Mouse (Mus musculus) MEL (cell line): ENCODE measurements around the gene Mmp24. TPM values are rescaled to one million over a fixed set of nuclear protein-coding genes. Genes with fewer than 3 reads are reported as not detected.

Experiments used
- DNase-seq: peaks from one replicate; pipeline ENCODE4 v3.0.0; 2011; ENCODE audit warnings: low read depth, low spot score
- H3K27ac ChIP-seq: 2 replicates; pipeline ENCODE4 v1.5.1; 2012; ENCODE audit warnings: low read depth, mild to moderate bottlenecking, control low read depth, low read length, moderate library complexity; ENCODE audit not compliant: control insufficient read depth
- H3K27me3 ChIP-seq, 2 experiments: fragments of 150-350 bp in 1 of 2; sonication (generic) in 1 of 2; 2 replicates each; pipeline ENCODE4 v1.6.1; 2012; ENCODE audit warnings: low read length in 2 of 2, mild to moderate bottlenecking in 2 of 2, improper control_type of control experiment in 1 of 2, moderate library complexity in 1 of 2; ENCODE audit not compliant: insufficient read depth in 2 of 2, control insufficient read depth in 1 of 2
- H3K36me3 ChIP-seq, 2 experiments: 2 replicates each; pipeline ENCODE4 v1.6.1; 2012 to 2014; ENCODE audit warnings: low read length in 2 of 2, improper control_type of control experiment in 1 of 2, inconsistent platforms in 1 of 2, mild to moderate bottlenecking in 1 of 2; ENCODE audit not compliant: insufficient read depth in 2 of 2, control insufficient read depth in 1 of 2
- H3K4me1 ChIP-seq, 2 experiments: fragments of 150-350 bp in 1 of 2; sonication (generic) in 1 of 2; 2 replicates each; pipeline ENCODE4 v1.6.1; 2012; ENCODE audit warnings: low read length in 2 of 2, improper control_type of control experiment in 1 of 2, mild to moderate bottlenecking in 1 of 2; ENCODE audit not compliant: insufficient read depth in 2 of 2, control insufficient read depth in 1 of 2
- H3K4me3 ChIP-seq, 2 experiments: fragments of 150-350 bp in 1 of 2; sonication (generic) in 1 of 2; 2 replicates each; pipeline ENCODE4 v1.5.1; 2012; ENCODE audit warnings: low read depth in 2 of 2, low read length in 2 of 2, mild to moderate bottlenecking in 2 of 2, moderate library complexity in 2 of 2, control low read depth in 1 of 2, improper control_type of control experiment in 1 of 2; ENCODE audit not compliant: control insufficient read depth in 1 of 2, insufficient read depth in 1 of 2
- H3K79me2 ChIP-seq: 2 replicates; pipeline ENCODE4 v1.6.1; 2012; ENCODE audit warnings: mild to moderate bottlenecking, low read length, moderate library complexity; ENCODE audit not compliant: control insufficient read depth, poor library complexity, insufficient read depth
- H3K9ac ChIP-seq: 2 replicates; pipeline ENCODE4 v1.6.1; 2012; ENCODE audit warnings: low read depth, mild to moderate bottlenecking, control low read depth, low read length, moderate library complexity; ENCODE audit not compliant: control insufficient read depth, poor library complexity, severe bottlenecking
- H3K9me3 ChIP-seq: fragments of 150-350 bp; sonication (generic); replicated peaks from 2 replicates; pipeline ENCODE4 v1.6.1; 2012; ENCODE audit warnings: mild to moderate bottlenecking, low read length, improper control_type of control experiment, moderate library complexity; ENCODE audit not compliant: insufficient read depth
- BHLHE40 ChIP-seq: IDR thresholded peaks from 2 replicates; pipeline ENCODE4 v1.6.1; 2012; ENCODE audit warnings: low read depth, mild to moderate bottlenecking, inconsistent platforms, low read length, improper control_type of control experiment, borderline replicate concordance
- CHD1 ChIP-seq: IDR thresholded peaks from 2 replicates; pipeline ENCODE4 v1.6.1; 2012; ENCODE audit warnings: low read depth, mild to moderate bottlenecking, inconsistent platforms, low read length, improper control_type of control experiment
- CTCF ChIP-seq, 3 experiments: IDR thresholded peaks in 2 of 3; conservative IDR thresholded peaks in 1 of 3; 2 replicates each; pipeline ENCODE4 v1.5.1; 2011 to 2012; ENCODE audit warnings: low read length in 3 of 3, low read depth in 2 of 3, mild to moderate bottlenecking in 2 of 3, improper control_type of control experiment in 1 of 3, inconsistent platforms in 1 of 3, mixed read lengths in 1 of 3, moderate library complexity in 1 of 3; ENCODE audit not compliant: control insufficient read depth in 1 of 3, insufficient read depth in 1 of 3, poor library complexity in 1 of 3, severe bottlenecking in 1 of 3
- ETS1 ChIP-seq: IDR thresholded peaks from 2 replicates; pipeline ENCODE4 v1.6.1; 2012; ENCODE audit warnings: low read depth, mild to moderate bottlenecking, inconsistent platforms, low read length, improper control_type of control experiment, moderate library complexity
- KAT2A ChIP-seq: conservative IDR thresholded peaks from 2 replicates; pipeline ENCODE4 v1.6.1; 2012; ENCODE audit warnings: low read depth, low read length, improper control_type of control experiment, inconsistent platforms
- MAX ChIP-seq: IDR thresholded peaks from 2 replicates; pipeline ENCODE4 v1.6.1; 2011; ENCODE audit warnings: low read length, improper control_type of control experiment
- MAZ ChIP-seq: IDR thresholded peaks from 2 replicates; pipeline ENCODE4 v1.6.1; 2012; ENCODE audit warnings: low read depth, mild to moderate bottlenecking, inconsistent platforms, low read length, improper control_type of control experiment
- MYB ChIP-seq: IDR thresholded peaks from 2 replicates; pipeline ENCODE4 v1.6.1; 2011; ENCODE audit warnings: mild to moderate bottlenecking, low read depth, low read length, improper control_type of control experiment
- NELFE ChIP-seq: IDR thresholded peaks from 2 replicates; pipeline ENCODE4 v1.6.1; 2011; ENCODE audit warnings: low read depth, low read length, improper control_type of control experiment
- POLR2A ChIP-seq, 2 experiments: IDR thresholded peaks; 2 replicates each; pipeline ENCODE4 v1.6.1; 2011 to 2012; ENCODE audit warnings: low read length in 2 of 2, mild to moderate bottlenecking in 2 of 2, control low read depth in 1 of 2, improper control_type of control experiment in 1 of 2, low read depth in 1 of 2, moderate library complexity in 1 of 2; ENCODE audit not compliant: control insufficient read depth in 1 of 2, insufficient read depth in 1 of 2, poor library complexity in 1 of 2
- RAD21 ChIP-seq: IDR thresholded peaks from 2 replicates; pipeline ENCODE4 v1.6.1; 2011; ENCODE audit warnings: mild to moderate bottlenecking, low read depth, low read length, improper control_type of control experiment
- SIN3A ChIP-seq: IDR thresholded peaks from 2 replicates; pipeline ENCODE4 v1.6.1; 2012; ENCODE audit warnings: low read length, improper control_type of control experiment, inconsistent platforms
- SMC3 ChIP-seq: IDR thresholded peaks from 2 replicates; pipeline ENCODE4 v1.6.1; 2011; ENCODE audit warnings: low read depth, low read length, improper control_type of control experiment
- TAL1 ChIP-seq: IDR thresholded peaks from 2 replicates; pipeline ENCODE4 v1.6.1; 2012; ENCODE audit warnings: mild to moderate bottlenecking, inconsistent platforms, low read length, moderate library complexity, mixed read lengths
- USF1 ChIP-seq: IDR thresholded peaks from 2 replicates; pipeline ENCODE4 v1.6.1; 2014; ENCODE audit warnings: low read depth, mild to moderate bottlenecking, inconsistent platforms, low read length, improper control_type of control experiment, moderate library complexity
- ZC3H11A ChIP-seq: IDR thresholded peaks from 2 replicates; pipeline ENCODE4 v1.6.1; 2012; ENCODE audit warnings: low read depth, mild to moderate bottlenecking, inconsistent platforms, low read length, improper control_type of control experiment
- ZMIZ1 ChIP-seq: IDR thresholded peaks from 2 replicates; pipeline ENCODE4 v1.6.1; 2012; ENCODE audit warnings: low read depth, mild to moderate bottlenecking, inconsistent platforms, low read length, improper control_type of control experiment, moderate library complexity
- ZNF384 ChIP-seq: IDR thresholded peaks from 2 replicates; pipeline ENCODE4 v1.6.1; 2012; ENCODE audit warnings: low read depth, mild to moderate bottlenecking, inconsistent platforms, low read length, improper control_type of control experiment
- polyA plus RNA-seq, 2 experiments: library from polyadenylated mRNA; stranded (reverse) in 1 of 2; unstranded in 1 of 2; fragments of >175 nt in 1 of 2; fragments of >200 nt in 1 of 2; gene quantifications; 2 replicates each; pipeline versions ENCODE4 v1.2.1 to v1.2.4; 2012; ENCODE audit warnings: low replicate concordance in 2 of 2, low read depth in 1 of 2; ENCODE audit not compliant: insufficient read length in 2 of 2, insufficient read depth in 1 of 2, missing spikeins in 1 of 2
- total RNA-seq: library from RNA; depleted of rRNA; stranded (reverse); fragments of 300-350 nt; gene quantifications from 2 replicates; pipeline ENCODE4 v1.2.3, GENCODE M21; 2012

Gene Mmp24
- total and polyA plus RNA-seq, 3 experiments, result 0.06 to 0.27 TPM; not detected in 1

DNA sequence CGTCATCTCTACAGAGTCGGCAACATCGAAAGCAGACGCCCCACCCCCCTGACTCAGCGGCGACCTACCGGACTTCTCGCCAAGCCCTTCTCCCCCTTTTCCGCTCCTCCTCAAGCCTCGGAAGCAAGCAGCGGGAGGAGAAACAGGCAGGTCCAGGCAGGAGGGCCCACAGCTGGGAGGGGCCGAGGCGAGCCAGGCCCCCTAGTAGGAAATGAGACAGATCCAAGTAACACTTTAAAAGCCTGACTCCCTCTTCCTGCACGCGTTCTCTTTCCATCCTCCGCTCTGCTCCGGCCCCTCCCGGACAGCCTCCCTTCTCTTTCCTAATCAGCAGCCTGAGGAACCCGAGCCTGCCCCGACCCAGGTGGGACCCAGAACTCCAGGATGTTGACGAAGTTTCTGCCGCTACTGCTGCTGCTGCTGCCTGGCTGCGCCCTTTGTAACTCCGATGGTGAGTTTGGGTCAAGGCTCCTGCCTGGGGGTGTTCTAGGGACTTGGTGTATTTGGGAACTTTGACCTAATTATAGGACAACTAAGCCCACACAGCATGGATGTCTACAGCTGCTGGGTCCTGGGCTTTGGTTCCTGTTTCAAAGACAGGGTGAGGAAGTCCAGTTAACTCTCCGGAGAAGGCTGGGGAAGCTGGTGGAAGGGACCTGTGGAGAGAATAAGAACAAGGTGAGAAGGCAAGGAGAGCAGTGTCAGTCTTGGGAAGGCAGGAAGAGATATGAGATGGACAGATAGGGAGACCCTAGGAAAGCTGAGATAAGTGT lies 23.9 kb upstream of the Mmp24 start, which contains the start of gene Procr:
Gene Procr, plus strand, starts transcription at position 104 of the 773 bp plus-strand sequence.
- no peak for DNase-seq
- Histone ChIP-seq H3K27ac (no peak within 1 kb of the TSS), H3K9me3 (no peaks in the 10 kb centered on the region), H3K4me1 (0 out of 4 replicates have a peak, but pooled peaks cover 0 to 3% of the 10 kb centered on the region in 2 experiments), H3K36me3 (no peaks in the 10 kb centered on the region)
- TF ChIP-seq CHD1 (no peak), ZMIZ1 (no peak), USF1 (no peak), RAD21 (no peak), MAX (no peak), TAL1 (no peak), KAT2A (no peak), ZC3H11A (no peak), MYB (no peak), MAZ (no peak), NELFE (no peak), SIN3A (no peak)
- TF ChIP-seq, all 39 proteins: peak for 0
- H3K4me3 ChIP-seq, result no peak within 1 kb of the TSS
- H3K79me2 ChIP-seq, result no peaks in the 10 kb centered on the region
- H3K27me3 ChIP-seq, result peaks cover 4 to 5% of the 10 kb centered on the region in 2 experiments
- H3K9ac ChIP-seq, result no peak within 1 kb of the TSS

DNA sequence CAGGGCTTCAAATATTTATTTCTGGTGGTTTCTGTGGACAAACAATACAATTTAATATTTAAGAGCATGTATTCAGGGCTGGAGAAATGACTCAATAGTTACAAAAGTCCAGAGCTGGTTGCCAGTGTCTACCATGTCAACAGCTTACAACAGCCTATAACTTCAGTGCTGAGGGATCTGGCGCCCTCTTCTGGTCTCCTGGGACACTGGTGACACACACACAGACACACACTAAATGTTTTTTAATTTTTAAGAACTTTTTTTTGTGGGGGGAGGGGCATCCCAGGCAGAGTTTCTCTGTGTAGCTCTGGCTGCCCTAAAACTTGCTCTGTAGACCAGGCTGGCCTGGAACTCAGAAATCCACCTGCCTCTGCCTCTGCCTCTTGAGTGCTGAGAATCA lies 19.4 kb upstream of the Mmp24 start:
- DNase-seq, result peak; percentile 85
- H3K4me1 ChIP-seq, result 0 out of 4 replicates have a peak, but pooled peaks cover 0 to 7% of the 10 kb centered on the region in 2 experiments
- no peaks in the 10 kb centered on the region for H3K9me3 ChIP-seq
- H3K27me3 ChIP-seq, result peaks cover 4 to 5% of the 10 kb centered on the region in 2 experiments; a peak in 3 of 4 replicates
- H3K36me3 ChIP-seq, result no peaks in the 10 kb centered on the region
- no peak overlapping the region for H3K27ac ChIP-seq
- no peak overlapping the region for H3K4me3 ChIP-seq
- TF ChIP-seq RAD21 (peak; percentile 64), ZNF384 (peak; percentile 85), BHLHE40 (peak; percentile 22; the same call in 1 of the 2 replicates), POLR2A (IDR thresholded peaks at IDR 0.05; ENCODE audit: control insufficient read depth in 1 of 2, insufficient read depth in 1 of 2, low read depth in 1 of 2, low read length in 2 of 2, poor library complexity in 1 of 2) (no peak), CTCF (IDR thresholded peaks at IDR 0.05 in 2 of 3, conservative IDR thresholded peaks at IDR 0.05 in 1 of 3; ENCODE audit: control insufficient read depth in 1 of 3, insufficient read depth in 1 of 3, low read depth in 2 of 3, low read length in 3 of 3, poor library complexity in 1 of 3, severe bottlenecking in 1 of 3) (peak; percentile 75 to 83 (median 81)), SMC3 (peak; percentile 69), ZC3H11A (peak; percentile 28; the same call in 1 of the 2 replicates), ETS1 (no peak)
- no peak overlapping the region for H3K9ac ChIP-seq
- no peaks in the 10 kb centered on the region for H3K79me2 ChIP-seq
